Mouse (Mus musculus) gastrocnemius, postnatal 14 days (tissue): ENCODE results near the gene Per3. TPM values are rescaled to one million over a fixed set of nuclear protein-coding genes. Genes with fewer than 3 reads are reported as not detected.

ENCODE experiments used
- DNase-seq: peaks from one replicate; pipeline ENCODE4 v3.0.0; 2021; ENCODE audit warnings: mixed read lengths
- intact Hi-C: fragments of 180-260 bp; cut with DNase I; formaldehyde crosslinking; loops from one replicate; pipeline ENCODE4 v1.15.1; 2025; ENCODE audit warnings: low total_unique reads
- total RNA-seq, 2 experiments: library from RNA; stranded (reverse); gene quantifications; 2 replicates each; pipeline ENCODE4 v1.2.3; 2021

Gene Per3
- total RNA-seq, 2 experiments from 2014 or later: 8.2 to 8.8 TPM

DNA sequence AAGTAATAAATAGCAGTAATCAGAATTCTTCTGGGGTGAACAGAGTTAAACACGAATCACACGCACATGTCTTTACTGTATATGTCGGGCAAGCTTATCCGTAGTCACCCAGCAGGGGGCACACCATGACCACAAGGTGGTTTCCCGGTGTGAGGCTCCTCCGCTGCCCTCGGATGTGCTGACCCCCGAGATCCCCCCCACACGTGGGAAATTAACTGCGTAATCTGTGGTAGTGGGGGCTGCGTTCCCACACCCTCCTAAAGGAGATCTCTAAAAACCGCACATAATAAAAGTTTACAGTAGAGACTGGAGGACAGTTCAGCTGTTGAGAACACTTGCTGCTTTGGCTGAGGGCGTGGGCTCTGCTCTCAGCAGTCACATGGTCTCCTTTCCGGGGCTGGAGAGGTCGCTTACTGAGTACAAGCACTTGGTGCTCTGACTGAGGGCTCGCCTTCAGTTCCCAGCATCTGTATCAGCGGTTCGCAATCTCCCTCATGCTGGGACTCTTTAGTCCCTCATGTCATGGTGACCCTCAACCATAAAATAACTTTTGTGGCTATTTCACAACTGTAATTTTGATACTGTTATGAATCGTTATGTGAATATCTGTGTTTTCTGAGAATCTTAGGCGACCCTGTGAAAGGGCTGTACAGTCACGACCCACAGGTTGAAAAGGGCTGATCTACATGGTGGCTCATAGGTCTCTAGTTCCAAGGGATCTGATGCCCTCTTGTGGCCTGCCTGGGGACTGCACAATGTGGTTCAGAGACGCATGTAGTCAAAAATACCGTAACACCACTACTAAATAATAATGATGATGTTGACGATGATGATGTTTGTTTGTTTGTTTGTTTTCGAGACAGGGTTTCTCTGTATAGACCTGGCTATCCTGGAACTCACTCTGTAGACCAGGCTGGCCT, 79.6 kb downstream of the Per3 start:
- DNase-seq: peak; percentile 81
- intact Hi-C loops: loop anchor here (5.0 kb wide), 1 partner anchor 313 kb away; the partner anchor contains the start of gene Slc45a1

DNA sequence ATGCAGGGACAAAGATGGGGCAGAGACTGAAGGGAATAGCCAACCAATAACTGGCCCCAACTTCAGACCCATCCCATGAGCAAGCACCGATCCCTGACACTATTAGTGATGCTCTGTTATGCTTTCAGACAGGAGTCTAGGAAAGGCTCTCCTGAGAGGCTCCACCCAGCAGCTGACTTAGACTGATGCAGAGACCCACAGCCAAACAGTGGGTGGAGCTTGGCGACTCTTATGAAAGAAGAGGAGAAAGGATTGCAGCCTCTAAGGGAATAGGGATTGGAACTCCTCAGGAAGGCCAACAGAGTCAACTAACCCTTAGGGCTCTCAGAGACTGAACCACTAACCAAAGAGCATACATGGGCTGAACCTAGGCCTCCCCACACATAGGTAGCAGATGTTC, 80.8 kb downstream of the Per3 start:
- peak; percentile 27 for DNase-seq
- intact Hi-C loops: no loop called here

DNA sequence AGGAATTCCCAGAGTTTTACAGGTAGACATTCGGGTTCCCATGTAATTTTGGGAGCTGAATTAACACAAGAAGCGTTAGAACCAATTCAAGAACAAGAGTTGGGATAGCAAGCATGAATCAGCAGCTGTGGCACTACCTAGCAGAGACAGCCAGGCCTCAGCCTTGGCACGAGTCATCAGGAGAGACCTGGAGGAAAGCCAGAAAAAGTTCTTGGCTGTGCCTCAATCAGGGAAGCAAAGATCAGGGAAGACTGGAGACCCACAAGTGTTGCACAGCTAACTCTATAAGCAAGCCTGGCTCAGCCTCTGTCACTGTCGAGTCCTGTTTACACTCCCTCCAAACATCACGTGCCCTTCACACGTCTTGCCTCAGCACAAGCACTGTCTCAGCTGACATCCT, 82.2 kb downstream of the Per3 start:
- DNase-seq: no peak

DNA sequence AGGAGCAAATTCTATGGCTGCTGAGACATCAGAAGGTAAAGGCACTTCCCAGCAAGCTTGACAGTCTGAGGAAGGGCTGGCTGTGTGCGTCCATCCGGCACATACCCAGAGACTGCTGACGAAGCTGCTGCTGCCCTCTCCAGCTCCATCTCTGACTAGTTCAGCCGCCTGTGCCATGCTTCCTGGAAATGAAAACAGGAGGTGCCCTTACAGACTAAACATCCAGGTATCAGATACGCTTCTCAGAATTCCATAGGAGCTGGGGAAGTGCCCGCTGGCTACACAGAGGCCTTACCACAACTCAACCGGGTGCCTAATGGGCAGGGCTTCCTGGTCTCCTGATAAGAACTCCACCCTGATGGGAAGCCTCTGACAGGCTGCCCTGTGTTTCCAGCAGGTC, 85.9 kb downstream of the Per3 start:
- no peak for DNase-seq
- intact Hi-C loops: no loop called here

More for the DNA sequence above, 82.2 kb downstream of the Per3 start:
- intact Hi-C loops: no loop called here

DNA sequence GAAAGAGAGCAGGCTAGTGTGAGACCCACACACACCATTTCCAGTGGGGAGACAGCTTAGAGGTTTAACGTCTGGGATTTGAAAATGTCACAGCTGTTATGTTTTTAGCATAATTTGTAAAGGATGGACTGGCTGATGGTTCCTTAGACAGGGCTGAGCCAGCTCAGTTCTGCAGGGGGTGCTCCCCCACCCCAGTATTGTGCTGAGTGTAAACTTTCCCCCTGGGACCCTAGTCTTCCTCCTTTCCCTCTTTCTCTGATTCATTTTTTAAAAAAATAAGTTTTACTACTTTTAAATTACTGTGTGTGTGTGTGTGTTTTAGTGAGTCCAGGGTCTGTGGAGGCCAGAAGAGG, 87.4 kb downstream of the Per3 start:
- intact Hi-C loops: no loop called here
- no peak for DNase-seq

DNA sequence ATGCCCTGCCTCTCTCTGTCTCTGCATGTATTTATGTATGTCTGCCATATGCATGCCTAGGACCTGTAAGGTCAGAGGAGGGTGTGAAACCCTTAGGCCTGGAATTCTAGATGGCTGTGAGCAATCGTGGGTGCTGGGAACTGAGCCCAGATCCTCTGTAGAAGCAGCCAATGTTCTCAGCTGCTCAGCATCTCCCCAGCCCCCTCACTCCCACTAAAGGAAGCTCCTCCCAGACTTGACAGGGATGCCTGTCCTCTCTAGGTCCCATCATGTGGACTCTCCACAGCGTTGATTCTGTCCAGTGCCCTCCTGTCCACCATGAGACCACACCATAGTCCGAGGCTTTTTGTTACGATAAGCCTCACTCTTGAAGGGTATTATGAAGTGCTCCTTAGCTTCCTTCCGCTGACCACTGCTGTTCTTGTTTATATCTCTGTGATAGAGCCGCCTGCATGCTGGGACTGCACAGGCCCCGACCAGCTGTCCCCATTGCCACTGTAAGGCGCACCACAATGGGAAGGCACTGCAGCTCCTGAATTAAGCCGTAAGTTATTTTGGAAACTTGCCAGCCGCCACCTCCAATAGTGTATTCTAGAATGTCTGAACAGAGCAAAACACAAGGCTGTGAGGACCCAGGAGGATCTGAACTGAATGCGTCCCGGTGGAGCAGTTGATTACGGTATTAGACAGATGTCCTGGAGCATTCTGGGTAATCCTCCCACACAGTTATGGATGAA, 87.9 kb downstream of the Per3 start:
- DNase-seq: no peak
- intact Hi-C loops: no loop called here

Other genes with a start within 250 kb of the Per3 start
- 10 to 100 TPM; 17.0 to 34.2 TPM for gene Errfi1, start 190.7 kb downstream of the Per3 start, total RNA-seq
- gene Park7, start 130.2 kb downstream of the Per3 start, total RNA-seq: 100 to 1,000 TPM; 642 to 667 TPM
- under 1 TPM; 0.16 to 0.22 TPM for gene Tnfrsf9, start 130.1 kb downstream of the Per3 start, total RNA-seq
- not detected for gene Uts2, start 47.6 kb downstream of the Per3 start, total RNA-seq
- 10 to 100 TPM; 51.0 to 54.1 TPM for gene Vamp3, start 13.3 kb upstream of the Per3 start, total RNA-seq
- not detected for gene Gm13090, start 44.9 kb upstream of the Per3 start, total RNA-seq